Mouse (Mus musculus) ovary, postnatal 10 days (tissue): Measurements from ENCODE around the gene Nme9.

ENCODE experiments used
- DNase-seq: peaks from one replicate; pipeline ENCODE4 v3.0.0; 2022; ENCODE audit warnings: low spot score

Nme9 gene

DNA sequence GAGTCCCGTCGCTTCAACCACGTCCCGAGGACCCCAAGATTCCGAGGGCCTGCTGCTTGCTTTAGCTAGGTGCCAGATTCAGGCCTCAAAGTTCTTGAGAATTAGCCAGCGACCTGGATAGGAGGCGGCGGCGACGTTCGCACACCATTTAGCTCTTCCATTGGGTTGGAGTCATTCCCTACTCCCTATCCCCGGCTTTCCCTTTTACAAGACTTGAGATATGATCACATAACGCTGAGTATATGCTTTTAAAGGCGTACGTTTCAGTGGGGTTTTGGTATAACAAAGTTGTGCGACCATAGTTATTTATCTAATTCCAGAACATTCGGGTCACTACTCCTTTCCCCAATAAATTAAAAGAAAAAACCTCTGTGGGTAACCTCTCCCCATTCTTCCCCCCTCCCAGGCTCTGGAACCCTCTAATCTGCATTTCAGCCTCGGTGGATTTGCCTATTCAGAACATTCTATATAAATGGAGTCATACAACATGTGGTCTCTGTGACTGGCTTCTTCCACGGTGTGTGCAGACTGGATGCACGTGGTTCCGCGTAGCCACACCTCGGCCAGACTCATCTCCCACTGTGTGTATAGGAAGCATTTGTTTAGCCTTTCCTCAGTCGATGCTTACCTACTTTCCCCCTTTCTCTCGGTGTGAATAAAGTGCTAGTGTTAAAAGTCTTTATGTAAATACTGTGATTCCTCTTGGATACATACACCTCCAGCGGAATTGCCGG is 14.1 kb upstream of the Nme9 start, which contains the start of gene Mras:
TSS of gene Mras (minus strand) at position 351 of the 734 bp plus-strand sequence.
- DNase-seq = no peak

GRCm38 (mm10) chr9:99437781-99438565 is 13.3 kb upstream of the Nme9 start:
- DNase-seq = no peak

DNA sequence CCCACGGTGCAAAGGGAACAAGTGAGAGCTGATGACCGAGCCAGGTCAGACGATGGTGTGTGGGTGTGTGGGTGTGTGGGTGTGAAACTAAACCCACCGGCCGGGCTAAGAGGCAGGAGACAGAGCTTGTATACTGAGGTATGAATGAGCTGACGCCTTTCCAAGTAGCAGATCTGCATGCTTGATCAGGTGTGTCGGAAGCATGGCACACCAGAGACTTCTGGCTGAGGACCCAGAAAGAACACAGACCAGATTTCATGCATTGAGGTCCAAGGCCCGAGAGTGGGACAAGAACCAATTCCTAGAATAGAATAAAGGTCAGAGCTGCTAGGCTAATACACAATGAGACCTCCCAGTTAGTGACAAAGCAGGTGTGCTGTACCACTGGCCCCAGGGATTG is 12.2 kb upstream of the Nme9 start:
- DNase-seq = no peak

GRCm38 (mm10) chr9:99440941-99441340 is 10.3 kb upstream of the Nme9 start:
- DNase-seq = no peak

DNA sequence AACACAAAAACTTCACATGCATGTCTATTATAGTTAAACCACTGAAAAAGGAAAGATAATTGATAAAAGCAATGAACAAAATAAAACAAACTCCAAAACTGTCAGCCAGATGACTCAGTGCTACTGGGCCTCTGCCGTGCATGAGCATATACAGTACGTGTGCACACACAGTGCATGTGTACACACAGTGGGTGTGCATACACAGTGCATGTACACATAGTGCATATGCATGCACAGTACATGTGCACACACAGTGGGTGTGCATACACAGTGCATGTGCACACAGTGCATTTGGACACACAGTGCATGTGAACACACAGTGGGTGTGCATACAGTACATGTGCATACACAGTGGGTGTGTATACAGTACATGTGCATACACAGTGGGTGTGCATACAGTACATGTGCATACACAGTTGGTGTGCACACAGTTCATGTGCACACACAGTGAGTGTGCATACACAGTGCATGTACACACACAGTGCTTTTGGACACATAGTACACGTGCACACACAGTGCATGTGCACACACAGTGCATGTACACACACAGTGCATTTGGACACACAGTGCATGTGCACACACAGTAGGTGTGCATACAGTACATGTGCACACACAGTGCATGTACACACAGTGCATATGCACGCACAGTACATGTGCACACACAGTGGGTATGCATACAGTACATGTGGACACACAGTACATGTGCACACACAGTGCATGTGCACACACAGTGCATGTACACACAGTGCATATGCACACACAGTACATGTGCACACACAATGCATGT is 9.4 kb upstream of the Nme9 start:
- no peak for DNase-seq

GRCm38 (mm10) chr9:99444590-99445178 is 6.6 kb upstream of the Nme9 start:
- no peak for DNase-seq

- no peak for DNase-seq
Measured at GRCm38 (mm10) chr9:99446259-99446658, 5.0 kb upstream of the Nme9 start.

DNA sequence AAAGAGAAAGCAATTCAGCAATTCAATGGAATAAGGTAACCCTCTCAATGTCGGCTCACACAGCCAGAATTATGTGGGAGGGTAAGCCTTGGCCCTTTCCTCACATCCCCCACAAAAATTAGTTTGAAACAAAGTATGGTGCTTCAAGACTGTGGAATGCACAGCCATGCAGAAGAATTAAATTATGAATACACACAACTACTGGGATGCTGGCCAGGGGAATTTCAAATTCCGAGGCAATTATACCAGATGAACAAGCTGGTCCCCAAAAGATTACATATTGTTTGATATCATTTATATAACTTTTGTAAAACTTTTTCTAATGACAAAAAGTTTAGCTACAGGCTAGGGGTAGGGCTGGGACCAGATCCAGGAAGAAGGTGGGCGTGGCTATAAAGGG is 4.0 kb upstream of the Nme9 start:
- no peak for DNase-seq

- no peak for DNase-seq
Measured at GRCm38 (mm10) chr9:99449886-99450647, 1.2 kb upstream of the Nme9 start.

DNA sequence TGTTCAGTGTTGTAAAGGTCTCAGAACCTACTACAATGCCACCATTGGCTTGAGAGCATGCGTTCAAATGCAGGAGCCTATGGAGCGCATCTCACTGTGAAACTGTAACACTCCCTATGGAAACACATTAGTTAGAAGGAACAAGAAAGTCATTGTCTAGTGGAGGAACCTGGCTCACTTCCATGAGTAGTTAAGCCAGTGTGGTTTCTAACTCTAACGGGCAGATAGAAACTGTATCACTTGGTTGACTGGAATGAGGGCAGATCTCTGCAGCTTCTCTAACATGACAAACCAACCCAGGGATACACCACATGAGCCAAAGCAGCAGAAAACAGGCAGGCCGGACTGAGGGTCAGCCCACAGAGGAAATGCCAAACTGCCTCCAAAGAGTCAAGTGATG is 2.9 kb downstream of the Nme9 start:
- no peak for DNase-seq

- no peak for DNase-seq
Measured at GRCm38 (mm10) chr9:99458529-99459208, 7.4 kb downstream of the Nme9 start.

DNA sequence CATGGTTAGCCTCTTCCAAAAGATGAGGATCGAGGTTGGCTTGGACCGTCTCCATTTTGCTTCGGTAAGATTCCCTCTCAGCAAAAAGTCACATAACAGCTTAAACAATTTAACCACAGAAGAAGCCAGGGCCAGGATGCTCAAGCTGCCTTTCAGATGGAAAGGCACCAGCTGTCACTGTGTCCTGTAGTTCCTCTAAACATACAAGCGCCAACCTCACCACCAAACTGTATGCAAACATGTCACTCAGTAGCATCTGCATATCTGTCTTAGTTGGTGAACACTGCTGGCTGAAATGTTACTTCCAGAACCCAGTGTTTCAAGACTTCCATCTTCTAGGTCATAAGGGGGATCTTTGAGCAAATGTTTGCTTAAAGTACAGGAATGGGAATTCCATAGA is 8.5 kb downstream of the Nme9 start:
- DNase-seq = no peak

GRCm38 (mm10) chr9:99464876-99465275 is 13.6 kb downstream of the Nme9 start:
- DNase-seq = no peak

DNA sequence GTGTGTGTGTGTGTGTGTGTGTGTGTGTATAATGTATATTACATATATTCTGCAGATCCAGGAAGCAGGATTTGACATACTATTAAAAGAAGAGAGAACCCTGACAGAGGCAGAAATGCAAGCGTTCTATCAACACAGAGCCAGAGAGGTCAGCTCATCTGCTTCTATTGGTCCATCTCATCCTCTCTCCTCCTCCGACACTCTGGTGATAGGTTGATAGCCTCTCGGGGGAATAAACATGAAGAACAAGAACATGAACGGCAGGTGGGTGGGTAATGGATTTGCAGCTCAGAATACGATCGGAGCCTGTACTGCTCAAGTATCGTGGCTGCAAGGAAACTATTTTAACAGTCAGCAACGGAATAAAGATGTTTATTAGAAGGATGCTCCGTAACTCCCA is 17.3 kb downstream of the Nme9 start:
- no peak for DNase-seq

DNA sequence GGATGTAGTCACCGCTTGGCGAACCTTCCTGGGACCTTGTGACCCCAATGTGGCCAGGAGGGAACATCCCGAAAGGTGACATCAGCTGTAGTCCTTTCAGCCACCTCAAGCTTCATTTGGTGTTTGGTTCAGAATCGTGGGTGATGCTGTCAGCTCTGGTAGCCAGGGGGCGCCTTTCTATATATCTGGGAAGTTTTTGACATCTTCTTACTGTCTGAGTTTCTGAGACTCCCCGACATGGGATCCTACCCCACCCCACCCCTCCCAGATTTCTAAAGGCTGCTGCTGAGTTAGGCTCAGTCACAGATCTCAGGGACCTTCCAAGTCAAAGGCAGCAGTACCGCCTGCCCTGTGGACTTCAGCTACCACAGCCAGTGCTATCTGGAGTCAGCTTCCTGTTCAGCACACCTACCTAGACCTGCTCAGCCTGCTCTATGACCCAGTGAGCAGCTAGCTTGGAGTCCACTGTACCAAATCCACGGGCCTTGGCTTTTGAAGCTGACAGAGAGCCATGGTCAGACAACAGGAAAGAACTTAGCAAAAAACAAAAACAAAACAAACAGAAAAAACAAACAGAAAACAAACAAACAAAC is 18.5 kb downstream of the Nme9 start:
- no peak for DNase-seq

- DNase-seq = no peak
Measured at GRCm38 (mm10) chr9:99470347-99471092, 19.2 kb downstream of the Nme9 start.

- no peak for DNase-seq
Measured at GRCm38 (mm10) chr9:99471334-99471733, 20.1 kb downstream of the Nme9 start.

- DNase-seq = no peak
Measured at GRCm38 (mm10) chr9:99479181-99479711, 28.0 kb downstream of the Nme9 start.

GRCm38 (mm10) chr9:99480764-99481163 is 29.5 kb downstream of the Nme9 start:
- no peak for DNase-seq

DNA sequence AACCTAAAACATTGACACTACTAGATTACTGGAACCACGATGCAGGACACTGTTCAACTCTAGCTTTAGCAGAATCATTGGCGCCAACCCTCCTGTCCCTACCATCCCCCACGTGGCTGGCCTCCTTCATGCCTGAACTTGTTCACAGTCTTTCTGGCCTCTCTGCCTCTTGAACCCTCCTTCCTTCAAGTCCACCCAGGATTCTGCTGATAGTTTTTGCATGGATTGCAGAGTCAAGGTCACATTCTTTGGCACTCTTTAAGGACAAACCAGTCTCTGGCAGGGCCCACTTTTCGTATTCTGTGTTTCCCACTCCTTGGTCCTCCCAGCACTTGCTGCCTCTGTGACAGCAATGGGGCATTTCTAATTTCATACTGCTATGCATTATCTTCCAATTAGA is 31.9 kb downstream of the Nme9 start:
- DNase-seq = no peak
